In genomic region chr7:67373975-67374374, GRCm38 (mm10) we compare ENCODE assay signal across 7 mouse cellular contexts. TPM values are rescaled to one million over a fixed set of nuclear protein-coding genes. Genes with fewer than 3 reads are reported as not detected.
A peak's percentile ranks its signal among the peaks of the same experiment; 100 is the strongest.
DNase-seq lines count a peak whose midpoint lies in the region; ATAC-seq lines count a peak whose summit lies in the region.

No protein-coding gene starts in this region.

- H3K27ac ChIP-seq in forebrain, embryonic 15.5 days (replicated peaks) = peak overlapping the region; percentile 99
- peak overlapping the region; percentile 100 for H3K27ac ChIP-seq in hindbrain, embryonic 13.5 days
- H3K27ac ChIP-seq in midbrain, embryonic 13.5 days = peak overlapping the region; percentile 100

- H3K36me3 ChIP-seq in forebrain, embryonic 15.5 days = no peaks in the 10 kb centered on the region
- H3K36me3 ChIP-seq in hindbrain, embryonic 13.5 days = no peaks in the 10 kb centered on the region
- no peaks in the 10 kb centered on the region for H3K36me3 ChIP-seq in midbrain, embryonic 13.5 days

- no peak for ATAC-seq in forebrain, embryonic 15.5 days (replicated peaks)
- no peak for ATAC-seq in hindbrain, embryonic 13.5 days (ENCODE audit: low FRiP score)
- ATAC-seq in midbrain, embryonic 13.5 days = no peak

- peak overlapping the region; percentile 94; the same call in 1 of the 2 replicates for H3K4me3 ChIP-seq in forebrain, embryonic 15.5 days
- peak overlapping the region; percentile 93; the same call in 1 of the 2 replicates for H3K4me3 ChIP-seq in hindbrain, embryonic 13.5 days
- H3K4me3 ChIP-seq in midbrain, embryonic 13.5 days (replicated peaks) = peak overlapping the region; percentile 93; the same call in 1 of the 2 replicates

- peak overlapping the region; percentile 96 for H3K4me2 ChIP-seq in forebrain, embryonic 15.5 days (replicated peaks)
- peak overlapping the region; percentile 91; the same call in 1 of the 2 replicates for H3K4me2 ChIP-seq in hindbrain, embryonic 13.5 days
- peak overlapping the region; percentile 90; the same call in 1 of the 2 replicates for H3K4me2 ChIP-seq in midbrain, embryonic 13.5 days (replicated peaks)

- DNase-seq in MEL-GATA-1-ER (ENCODE audit: extremely low read depth, low read depth) = peak; percentile 55
- peak; percentile 12 to 33 for DNase-seq in adrenal gland, postnatal 36 days
- peak; percentile 21 to 27 for DNase-seq in left cerebral cortex, postnatal 36 days (ENCODE audit: low spot score in 2 of 2)
- peak; percentile 31 for DNase-seq in thymus, postnatal 25 days

- no peaks in the 10 kb centered on the region for H3K9me3 ChIP-seq in forebrain, embryonic 15.5 days
- no peaks in the 10 kb centered on the region for H3K9me3 ChIP-seq in hindbrain, embryonic 13.5 days
- no peaks in the 10 kb centered on the region for H3K9me3 ChIP-seq in midbrain, embryonic 13.5 days

- WGBS in forebrain, embryonic 15.5 days = 62% methylated on average over 5 of the region's 5 CpGs
- 56% methylated on average over 5 of the region's 5 CpGs for WGBS in hindbrain, embryonic 13.5 days
- 44% methylated on average over 5 of the region's 5 CpGs for whole genome bisulfite sequencing in midbrain, embryonic 13.5 days

- H3K9ac ChIP-seq in forebrain, embryonic 15.5 days (replicated peaks) = peak overlapping the region; percentile 98; the same call in 1 of the 2 replicates
- H3K9ac ChIP-seq in hindbrain, embryonic 13.5 days = peak overlapping the region; percentile 98
- H3K9ac ChIP-seq in midbrain, embryonic 13.5 days (replicated peaks) = 0 out of 2 replicates have a peak overlapping the region, but pooled peaks have one; percentile 98

- peaks cover 18% of the 10 kb centered on the region for H3K4me1 ChIP-seq in forebrain, embryonic 15.5 days
- peaks cover 23% of the 10 kb centered on the region for H3K4me1 ChIP-seq in hindbrain, embryonic 13.5 days (replicated peaks)
- peaks cover 24% of the 10 kb centered on the region for H3K4me1 ChIP-seq in midbrain, embryonic 13.5 days (replicated peaks)

- H3K27me3 ChIP-seq in forebrain, embryonic 15.5 days = no peaks in the 10 kb centered on the region
- H3K27me3 ChIP-seq in hindbrain, embryonic 13.5 days = no peaks in the 10 kb centered on the region
- no peaks in the 10 kb centered on the region for H3K27me3 ChIP-seq in midbrain, embryonic 13.5 days

- intact Hi-C loops in left cerebral cortex, postnatal 36 days (cut with DNase I) = loop anchor here (5.0 kb wide), 4 partner anchors 68 to 173 kb away; no protein-coding TSS in a partner anchor

RNA-seq across cellular contexts. Expression of gene Mef2a, which starts 1.3 kb away (rescaled TPM):
- total RNA-seq in adrenal gland, postnatal 36 days (2021) = 10 to 100 TPM; 52.6 to 57.7 TPM
- polyA plus RNA-seq in forebrain, embryonic 15.5 days (2015; fragmentation: Nextera tagmentation; extraction: Ambion mirVana) = 37.6 TPM in 2 replicates
- 36.9 and 37.8 TPM in 2 replicates for polyA plus RNA-seq in hindbrain, embryonic 13.5 days (2015; fragmentation: Nextera tagmentation; extraction: Ambion mirVana)
- 100 to 1,000 TPM; 101 to 114 TPM for total RNA-seq in left cerebral cortex, postnatal 36 days (2021)
- polyA plus RNA-seq in midbrain, embryonic 13.5 days (2015; fragmentation: Nextera tagmentation; extraction: Ambion mirVana) = 30.2 and 34.0 TPM in 2 replicates
